Mouse (Mus musculus): Measurements from ENCODE around the gene Alox12b.

DNA sequence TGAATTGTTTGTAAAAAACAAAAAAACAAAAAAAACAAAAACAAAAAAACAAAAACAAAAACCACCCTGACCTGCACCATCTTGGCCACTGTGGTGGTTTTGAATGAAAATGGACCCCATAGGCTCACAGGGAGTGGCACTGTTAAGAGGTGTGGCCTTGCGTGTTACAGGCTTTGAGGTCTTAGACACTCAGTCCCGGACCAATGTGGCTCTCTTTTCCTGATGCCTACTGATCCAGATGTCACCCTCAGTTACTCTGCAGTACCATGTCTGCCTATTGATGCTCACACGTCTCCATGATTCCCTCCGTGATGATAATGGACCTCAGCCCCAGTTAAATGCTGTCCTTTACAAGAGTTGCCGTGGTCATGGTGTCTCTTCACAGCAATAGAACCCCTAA lies 60.6 kb downstream of the Alox12b start:
- TF ChIP-seq POLR2A (IDR thresholded peaks at IDR 0.05; ENCODE audit: insufficient read depth, low read depth, low read length) (no peak), CTCF (IDR thresholded peaks at IDR 0.05; ENCODE audit: insufficient read depth, low read depth, low read length) (no peak)
